Comparison of ENCODE assay signal across 22 mouse cellular contexts in genomic region chr1:98158969-98159368, GRCm38 (mm10).
DNase-seq lines count a peak whose midpoint lies in the region; ATAC-seq lines count a peak whose summit lies in the region.
"Had no signal": no experiment of that assay in that cellular context is flagged by ENCODE, and none has a peak within 500 bp of the region (broad histone marks: within the 10 kb centered on the region; RNA-seq: fewer than 3 reads in every experiment).

No protein-coding gene starts in this region.

- ATAC-seq in common myeloid progenitor, adult 5-6 weeks (replicated peaks; ENCODE audit: low read depth, poor library complexity, severe bottlenecking): peak; percentile 50
- peak; percentile 90 for ATAC-seq in granulocyte monocyte progenitor cell, adult 5-6 weeks (replicated peaks; ENCODE audit: poor library complexity, severe bottlenecking)
- ATAC-seq in megakaryocyte, adult 5-6 weeks (ENCODE audit: poor library complexity, severe bottlenecking): peak; percentile 51
- peak; percentile 83 for ATAC-seq in megakaryocyte progenitor cell, adult 5-6 weeks (replicated peaks; ENCODE audit: poor library complexity)
- no peak for ATAC-seq in activated CD4-positive, CD25-positive, alpha-beta regulatory T cell, adult 4 months
- ATAC-seq: CD4-positive, CD25-positive, alpha-beta regulatory T cell, adult 4 months; Patski had no signal

- no peak overlapping the region for H3K4me3 ChIP-seq in embryonic facial prominence, embryonic 10.5 days

- DNase-seq in embryonic facial prominence, embryonic 10.5 days (ENCODE audit: low spot score): no peak
- DNase-seq in thymus, postnatal 4 days: no peak
- DNase-seq in frontal cortex, postnatal 10 days (ENCODE audit: low spot score in 2 of 2): no peak
- DNase-seq: adrenal gland, adult 2 months; adrenal gland, adult 8-10 months; adrenal gland, postnatal 10 days; adrenal gland, postnatal 14 days; adrenal gland, postnatal 25 days; adrenal gland, postnatal 36 days; B cell, adult 2 months; cerebellum, adult 11 months; cerebellum, adult 11-12 months; cerebellum, adult 18-20 months had no signal

- WGBS in embryonic facial prominence, embryonic 10.5 days: 79% methylated on average over 2 of the region's 2 CpGs

- no peak overlapping the region for H3K27ac ChIP-seq in embryonic facial prominence, embryonic 10.5 days (replicated peaks)

- no peaks in the 10 kb centered on the region for H3K27me3 ChIP-seq in embryonic facial prominence, embryonic 10.5 days (replicated peaks; ENCODE audit: low read depth, poor library complexity, severe bottlenecking)
- H3K27me3 ChIP-seq: CH12.LX, Patski had no signal

- no peaks in the 10 kb centered on the region for H3K36me3 ChIP-seq in embryonic facial prominence, embryonic 10.5 days (replicated peaks)
- H3K36me3 ChIP-seq: G1E had no signal

- no peaks in the 10 kb centered on the region for H3K9me3 ChIP-seq in embryonic facial prominence, embryonic 10.5 days

- H3K4me1 ChIP-seq in embryonic facial prominence, embryonic 10.5 days: no peaks in the 10 kb centered on the region
